Mouse (Mus musculus): ENCODE measurements around the gene Ak9.

Ak9 gene

GRCm38 (mm10) chr10:41303639-41304444, at the start of gene Ak9:
TSS of gene Ak9 (plus strand) at chr10:41303980.
- DNase-seq (ENCODE audit: low spot score), result peak; percentile 78

DNA sequence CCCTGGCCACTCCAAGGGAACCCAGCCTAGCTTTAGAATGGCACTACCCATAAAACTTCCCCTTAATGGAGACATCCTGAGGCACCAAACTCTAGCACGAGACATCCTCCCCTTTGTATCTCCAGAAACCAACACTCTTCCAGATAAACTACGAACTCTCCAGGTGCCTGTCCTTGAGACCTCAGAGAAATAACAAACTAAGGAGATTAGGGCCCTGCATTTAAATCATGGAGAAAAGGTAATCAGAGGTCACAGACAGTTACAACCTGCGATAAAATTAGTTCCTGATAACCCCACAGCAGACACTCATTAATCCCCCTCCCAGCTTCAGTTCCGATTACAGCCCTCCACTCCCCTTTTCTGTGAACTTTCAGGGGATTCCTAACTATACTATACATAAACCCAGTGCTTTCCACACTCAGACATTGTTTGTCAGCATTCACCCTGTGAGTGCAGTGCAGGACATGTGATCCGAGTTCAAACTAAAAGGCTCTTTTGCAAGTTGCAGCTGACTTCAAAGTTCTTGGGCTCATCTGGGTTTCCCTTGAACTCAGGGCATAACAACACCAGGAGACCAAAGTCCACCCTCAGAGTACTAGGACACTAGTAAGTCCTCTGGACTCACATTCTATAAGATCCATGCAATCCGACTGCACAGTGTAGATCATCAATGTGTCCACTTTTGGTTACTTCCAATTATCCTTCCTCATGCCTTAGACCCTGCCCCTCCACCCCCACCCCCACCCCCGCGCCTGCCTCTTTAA, 43.4 kb upstream of the Ak9 start:
- DNase-seq (ENCODE audit: low spot score), result no peak

GRCm38 (mm10) chr10:41261218-41261617, 42.6 kb upstream of the Ak9 start:
- DNase-seq (ENCODE audit: low spot score), result no peak

- DNase-seq (ENCODE audit: low spot score), result no peak
Measured at GRCm38 (mm10) chr10:41261889-41262288, 41.9 kb upstream of the Ak9 start.

DNA sequence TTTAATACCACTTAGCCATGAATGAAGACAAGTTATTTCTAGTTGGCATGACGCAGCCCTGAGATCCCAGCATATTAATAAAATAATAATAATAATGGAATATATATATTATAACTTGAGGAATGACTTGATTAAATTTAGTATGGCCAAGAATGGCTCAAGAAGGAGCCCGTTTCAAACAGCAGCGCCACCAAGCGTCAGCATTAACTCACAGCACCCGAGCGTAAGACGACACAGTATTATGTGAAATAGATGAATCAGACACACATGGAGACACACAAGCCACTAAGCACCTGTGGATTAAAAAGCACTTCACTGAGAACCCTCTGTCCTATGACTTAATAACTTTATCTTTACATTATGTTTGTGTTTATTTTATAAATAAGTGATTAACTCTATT, 31.9 kb upstream of the Ak9 start:
- no peak for DNase-seq (ENCODE audit: low spot score)

DNA sequence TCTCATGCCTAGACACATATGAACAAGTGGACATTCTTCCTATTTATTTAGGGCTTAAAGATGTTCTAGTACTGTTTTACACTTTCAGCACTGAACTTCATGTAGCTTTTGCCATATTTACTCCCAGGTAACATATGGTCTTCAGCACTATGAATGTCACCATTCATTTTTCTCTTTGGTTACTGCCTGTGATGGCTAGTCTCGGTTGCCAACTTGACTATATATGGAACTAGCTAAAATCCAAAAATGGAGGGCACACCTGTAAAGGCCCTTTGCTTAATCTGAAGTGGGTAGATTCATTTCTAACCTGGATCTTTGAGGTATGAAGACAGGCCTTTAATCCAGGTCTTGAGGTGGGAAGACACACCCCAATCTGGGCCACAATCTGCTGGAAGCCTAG, 28.9 kb upstream of the Ak9 start:
- no peak for DNase-seq (ENCODE audit: low spot score)

DNA sequence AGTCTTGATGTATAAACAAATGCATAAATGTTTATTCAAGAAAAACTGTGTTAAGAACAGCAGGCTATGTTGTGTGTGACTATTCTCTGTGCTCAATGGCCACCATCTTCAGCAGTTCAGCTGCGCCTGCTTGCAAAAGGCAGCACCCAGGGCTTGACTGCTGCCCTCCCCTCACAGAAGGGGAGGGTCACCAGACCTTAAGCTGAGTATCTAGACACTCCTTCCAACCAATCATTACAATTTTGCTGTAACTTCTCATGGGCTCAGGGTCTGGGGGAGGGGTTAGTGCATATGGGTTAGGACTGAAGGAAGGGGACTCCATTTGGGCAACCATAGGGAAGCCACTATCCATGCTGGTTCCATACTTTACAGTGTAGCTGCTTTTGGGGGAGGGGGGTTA, 25.0 kb upstream of the Ak9 start:
- DNase-seq (ENCODE audit: low spot score), result no peak

DNA sequence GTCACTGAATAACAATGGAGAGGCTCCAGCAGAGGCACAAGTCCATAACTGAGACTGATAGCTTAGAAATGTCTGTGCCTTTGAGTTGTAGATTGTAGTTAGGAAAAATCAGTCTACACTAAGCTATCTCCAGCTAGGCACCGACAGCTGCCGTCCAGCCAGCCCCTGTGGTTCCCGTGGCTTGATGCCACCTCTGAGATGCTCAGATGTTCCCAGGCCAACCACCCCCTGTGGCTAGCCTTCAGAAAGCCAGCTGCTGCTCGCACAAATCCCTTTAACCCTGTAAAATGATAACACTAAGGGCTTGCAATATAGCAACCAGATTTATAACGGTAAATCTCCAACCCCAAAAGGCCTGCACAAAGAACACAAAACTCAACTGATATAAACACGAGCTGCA, 23.6 kb upstream of the Ak9 start:
- no peak for DNase-seq (ENCODE audit: low spot score)

DNA sequence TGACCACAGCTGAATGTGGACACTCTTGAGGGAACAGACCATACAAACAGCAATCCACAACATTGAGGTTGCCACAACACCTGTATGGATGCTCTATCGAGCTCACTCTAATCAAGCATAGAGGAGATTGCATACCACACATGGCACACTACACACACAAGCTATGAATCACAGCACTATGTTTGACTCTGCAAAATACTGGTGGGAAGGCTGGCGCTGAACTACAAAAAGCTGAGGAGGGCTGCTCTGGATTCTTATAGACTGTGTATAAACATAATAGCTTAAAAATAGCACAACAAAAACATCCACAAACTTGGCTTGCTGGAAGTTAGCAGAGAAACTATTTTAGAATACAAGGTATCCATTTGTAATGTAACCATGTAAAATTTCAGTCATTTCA, 23.0 kb upstream of the Ak9 start:
- DNase-seq (ENCODE audit: low spot score), result no peak

GRCm38 (mm10) chr10:41282086-41282485, 21.7 kb upstream of the Ak9 start:
- DNase-seq (ENCODE audit: low spot score), result no peak

- DNase-seq (ENCODE audit: low spot score), result no peak
Measured at GRCm38 (mm10) chr10:41287618-41288017, 16.2 kb upstream of the Ak9 start.

GRCm38 (mm10) chr10:41288074-41288473, 15.7 kb upstream of the Ak9 start:
- DNase-seq (ENCODE audit: low spot score), result no peak

DNA sequence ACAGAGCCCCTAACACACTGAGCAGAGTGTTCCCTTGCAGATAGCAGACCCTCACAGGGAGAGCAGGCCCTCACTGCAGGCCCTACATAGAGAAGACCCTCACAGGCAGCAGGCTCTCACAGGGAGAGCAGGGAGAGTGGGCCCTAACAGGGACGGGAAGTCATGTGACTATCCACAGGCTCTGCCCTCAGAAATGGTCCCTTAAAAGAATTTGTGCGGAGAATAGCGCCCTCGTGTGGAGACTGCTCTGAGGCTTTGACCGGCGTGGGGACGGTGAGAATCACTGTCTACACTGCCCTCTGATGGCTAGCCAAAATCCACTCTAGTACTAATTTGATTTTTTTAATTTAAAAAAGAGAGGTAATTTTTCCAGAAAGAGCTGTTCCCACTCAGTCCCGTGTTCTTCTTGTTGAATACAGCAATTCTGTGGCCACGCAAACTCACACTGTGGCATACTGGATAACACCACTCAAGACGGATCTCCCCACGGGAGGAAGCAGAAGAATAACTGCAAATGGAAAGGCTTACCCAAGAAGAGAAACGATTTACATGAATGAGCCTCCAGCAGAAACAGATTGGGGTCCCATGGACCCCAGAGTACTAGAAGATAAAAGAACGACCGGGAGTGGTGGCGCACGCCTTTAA, 14.9 kb upstream of the Ak9 start:
- DNase-seq (ENCODE audit: low spot score), result peak; percentile 51

DNA sequence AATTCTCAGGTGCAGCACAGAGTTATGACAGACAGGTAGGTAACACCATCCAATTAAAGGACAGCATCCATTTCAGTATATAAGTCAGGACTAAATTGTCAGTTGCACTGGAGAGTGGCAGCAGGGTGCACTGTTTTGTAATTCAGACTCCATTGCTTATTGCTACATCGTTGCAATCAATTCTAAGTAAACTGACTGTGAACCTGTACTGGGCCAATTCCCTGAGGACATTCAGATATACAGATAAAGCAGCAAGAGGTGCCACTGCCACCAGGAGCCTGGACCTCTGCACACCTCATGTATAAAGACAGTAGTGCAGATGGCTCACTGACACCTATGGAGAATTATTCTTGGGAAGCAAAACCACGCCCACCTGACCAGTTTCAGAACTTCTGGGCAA, 12.8 kb upstream of the Ak9 start:
- no peak for DNase-seq (ENCODE audit: low spot score)

DNA sequence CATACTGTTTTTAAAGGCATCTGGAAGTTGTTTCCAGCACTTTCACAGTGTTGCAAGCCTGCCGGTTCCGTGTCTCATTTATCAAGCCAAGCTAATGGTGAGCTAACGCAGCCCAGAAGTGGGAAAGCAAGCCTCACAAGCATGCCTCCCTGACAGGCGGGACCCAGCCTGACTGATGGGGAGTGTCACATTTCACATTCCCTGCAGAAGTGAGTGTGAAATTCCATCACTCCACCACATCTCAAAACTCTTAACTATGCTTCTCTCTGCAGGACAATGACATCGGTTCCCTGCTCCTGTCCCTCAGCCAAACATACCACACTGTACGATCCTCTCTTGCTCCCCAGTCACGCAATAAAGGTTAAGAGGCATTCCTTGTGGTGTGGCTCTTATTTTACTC, 10.8 kb upstream of the Ak9 start:
- DNase-seq (ENCODE audit: low spot score), result no peak

- DNase-seq (ENCODE audit: low spot score), result no peak
Measured at GRCm38 (mm10) chr10:41294734-41295133, 9.0 kb upstream of the Ak9 start.

DNA sequence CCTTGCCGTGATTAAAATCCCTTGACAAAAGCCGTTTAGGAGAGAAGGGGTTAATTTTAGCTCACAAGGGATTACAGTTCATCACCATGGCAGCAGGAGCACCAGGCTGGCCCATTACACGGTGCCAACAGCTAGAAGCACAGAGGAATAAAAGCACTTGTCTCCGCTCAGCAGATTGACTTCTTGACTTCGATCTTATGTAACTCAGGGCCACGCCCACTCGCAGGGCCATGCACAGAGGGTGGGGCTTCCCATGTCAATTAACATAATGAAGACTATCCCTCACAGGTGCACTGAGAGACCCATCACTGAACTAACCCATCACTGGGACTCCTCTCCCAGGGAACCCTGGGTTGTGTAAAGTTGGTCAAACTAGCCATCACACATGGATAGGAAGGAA, 8.6 kb upstream of the Ak9 start:
- no peak for DNase-seq (ENCODE audit: low spot score)

- no peak for DNase-seq (ENCODE audit: low spot score)
Measured at GRCm38 (mm10) chr10:41300161-41300560, 3.6 kb upstream of the Ak9 start.

DNA sequence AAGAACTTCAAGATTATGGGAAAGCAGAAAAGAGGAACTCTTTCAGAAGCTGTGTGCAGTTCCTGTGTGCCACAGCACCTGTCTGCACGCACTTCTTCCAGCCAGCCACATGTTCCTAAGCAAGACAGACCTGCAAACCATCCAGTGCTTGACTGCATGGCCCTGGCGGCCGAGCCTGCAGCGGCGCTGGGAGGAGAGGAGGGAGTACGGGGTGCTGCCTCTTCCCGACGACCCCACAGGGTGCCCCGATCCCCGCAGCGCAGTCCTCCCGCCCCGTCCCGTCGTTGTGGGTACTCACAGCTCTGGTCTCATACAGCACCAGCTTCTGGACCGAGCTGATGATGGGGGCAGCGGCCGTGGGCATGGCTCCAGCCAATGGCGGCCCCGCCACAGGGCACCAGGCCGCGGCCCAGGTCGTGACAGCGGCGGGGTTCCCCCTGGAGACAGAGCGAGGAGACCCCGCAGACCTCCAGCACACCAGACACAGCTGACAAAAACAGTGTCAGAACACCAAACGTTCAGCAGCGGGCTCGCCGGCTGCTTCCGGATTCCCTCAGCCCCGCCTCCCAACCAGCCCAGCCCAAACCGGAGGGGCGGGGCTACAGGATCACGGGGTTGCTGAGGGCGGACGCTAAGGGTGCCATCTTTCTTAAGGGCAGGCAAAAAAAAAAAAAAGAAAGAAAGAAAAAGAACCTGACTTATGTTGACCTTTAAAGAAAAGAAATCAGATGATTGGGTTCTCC, 920 bp upstream of the Ak9 start, which contains the start of gene Fig4:
Fig4 (minus strand) TSS at position 572 of the 743 bp plus-strand sequence.
- DNase-seq (ENCODE audit: low spot score), result peak; percentile 79

DNA sequence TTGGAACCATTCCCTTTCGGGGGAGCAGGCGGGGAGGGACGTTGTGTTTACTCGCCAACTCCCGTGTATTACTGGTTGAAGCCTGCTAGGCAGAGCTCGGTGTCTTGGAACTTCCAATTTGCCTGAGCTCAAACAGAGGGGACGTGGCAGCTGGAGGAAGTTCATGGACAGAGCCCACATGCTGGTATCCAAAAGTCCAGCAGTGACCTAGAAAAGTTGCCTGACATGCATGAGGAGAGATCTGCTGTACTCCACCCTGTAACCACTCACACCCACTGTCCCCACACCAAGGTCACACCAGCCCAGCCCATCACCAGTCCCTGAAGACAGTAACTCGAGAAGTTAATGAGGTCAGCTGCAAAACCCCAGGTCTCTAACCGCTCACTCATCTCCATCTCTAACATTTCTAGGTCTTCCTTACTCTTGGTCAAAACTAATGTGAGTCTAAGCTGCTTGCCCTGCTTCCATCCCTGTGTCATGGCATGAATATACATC, 1.2 kb downstream of the Ak9 start:
- DNase-seq (ENCODE audit: low spot score), result no peak

GRCm38 (mm10) chr10:41308205-41308604, 4.4 kb downstream of the Ak9 start:
- DNase-seq (ENCODE audit: low spot score), result no peak

DNA sequence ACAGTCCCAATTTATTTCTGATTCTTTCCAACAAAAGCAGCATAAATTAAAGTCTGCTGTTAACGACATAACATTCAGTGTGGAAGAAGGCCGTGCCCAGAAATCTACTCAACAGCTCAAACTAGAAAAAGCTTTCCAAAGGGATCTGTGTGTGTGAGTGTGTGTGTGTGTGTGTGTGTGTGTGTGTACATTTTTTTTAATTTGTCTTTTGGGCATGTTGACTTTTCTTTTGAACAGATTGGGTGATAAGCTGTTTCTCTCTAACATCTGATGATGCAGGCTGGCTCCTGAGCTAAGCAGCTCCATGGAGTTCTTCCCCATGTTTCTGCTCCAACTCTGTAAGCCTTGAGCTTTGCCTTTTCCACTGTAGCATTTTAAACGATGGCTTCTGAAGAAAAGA, 12.1 kb downstream of the Ak9 start:
- no peak for DNase-seq (ENCODE audit: low spot score)

All from ovary, adult 18-20 months (tissue).